Mouse (Mus musculus) erythroblast, embryonic 14.5 days (primary cell): ENCODE results near the gene AC170998.1.

Source experiments
- GATA1 ChIP-seq: IDR thresholded peaks from 2 replicates; pipeline ENCODE4 v1.6.1; 2012; ENCODE audit warnings: low read length, inconsistent platforms, mixed read lengths
- TAL1 ChIP-seq: IDR thresholded peaks from 3 replicates; pipeline ENCODE4 v1.6.1; 2012; ENCODE audit warnings: low read length, inconsistent platforms, mixed read lengths

DNA sequence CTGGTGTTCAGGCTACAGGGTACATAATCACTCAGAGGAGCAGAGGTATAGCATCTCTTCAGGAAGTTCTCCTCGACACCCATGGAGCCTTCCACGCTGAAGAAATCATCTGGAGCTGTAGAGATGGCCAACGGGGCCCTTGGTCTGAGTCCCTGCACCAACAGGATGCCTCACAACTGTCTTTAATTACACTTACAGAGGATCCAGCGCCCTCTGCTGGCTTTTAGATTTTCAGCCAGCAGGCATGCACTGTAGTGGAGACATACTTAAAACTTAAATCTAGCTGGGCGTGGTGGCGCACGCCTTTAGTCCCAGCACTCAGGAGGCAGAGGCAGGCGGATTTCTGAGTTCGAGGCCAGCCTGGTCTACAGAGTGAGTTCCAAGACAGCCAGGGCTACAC lies 18.0 kb downstream of the AC170998.1 start:
- TF ChIP-seq GATA1 (no peak), TAL1 (no peak)
